Mouse (Mus musculus) left cerebral cortex, adult 11 months (tissue): ENCODE data around the gene Pdcd2l.

Experiments
- DNase-seq: peaks from one replicate; pipeline ENCODE4 v3.0.0; 2022; ENCODE audit warnings: low spot score

Gene Pdcd2l

GRCm38 (mm10) chr7:34139493-34139892 is 57.0 kb downstream of the Pdcd2l start:
- no peak for DNase-seq
